Mouse (Mus musculus) E14TG2a.4 (cell line): ENCODE results near the gene Relt.

Source experiments
- CTCF ChIP-seq: conservative IDR thresholded peaks from 2 replicates; pipeline ENCODE4 v1.5.1; 2014; ENCODE audit warnings: low read length
- NANOG ChIP-seq: IDR thresholded peaks from 2 replicates; pipeline ENCODE4 v1.6.1; 2014; ENCODE audit warnings: borderline replicate concordance, low read length, mixed read lengths

- TF ChIP-seq CTCF (no peak), NANOG (no peak)
These were observed 22.3 kb downstream of the Relt start for GRCm38 (mm10) chr7:100840906-100841305.
